Mouse (Mus musculus) ES-Bruce4 (cell line): Measurements from ENCODE around the gene Myom3.

ENCODE experiments used
- CTCF ChIP-seq: IDR thresholded peaks from one replicate; pipeline ENCODE4 v1.8.1; 2011; ENCODE audit warnings: low read depth, low read length
- POLR2A ChIP-seq: IDR thresholded peaks from one replicate; pipeline ENCODE4 v1.8.1; 2011; ENCODE audit warnings: low read length; ENCODE audit not compliant: insufficient read depth

GRCm38 (mm10) chr4:135844400-135844799, 84.9 kb downstream of the Myom3 start:
- no peak for TF ChIP-seq CTCF
- no peak for TF ChIP-seq POLR2A
